Mouse (Mus musculus) inflammation-experienced regulatory T-cells (primary cell): ENCODE results near the gene Cyp39a1. TPM values are rescaled to one million over a fixed set of nuclear protein-coding genes. Genes with fewer than 3 reads are reported as not detected.

Source experiments
- polyA plus RNA-seq, 2 experiments: library from polyadenylated mRNA; unstranded; fragments of 100-300 nt; shearing (Covaris generic); gene quantifications; one replicate each; pipeline ENCODE4 v1.2.1; 2017

Cyp39a1 gene
- 1 to 10 TPM; 1.1 to 1.5 TPM for polyA plus RNA-seq

DNA sequence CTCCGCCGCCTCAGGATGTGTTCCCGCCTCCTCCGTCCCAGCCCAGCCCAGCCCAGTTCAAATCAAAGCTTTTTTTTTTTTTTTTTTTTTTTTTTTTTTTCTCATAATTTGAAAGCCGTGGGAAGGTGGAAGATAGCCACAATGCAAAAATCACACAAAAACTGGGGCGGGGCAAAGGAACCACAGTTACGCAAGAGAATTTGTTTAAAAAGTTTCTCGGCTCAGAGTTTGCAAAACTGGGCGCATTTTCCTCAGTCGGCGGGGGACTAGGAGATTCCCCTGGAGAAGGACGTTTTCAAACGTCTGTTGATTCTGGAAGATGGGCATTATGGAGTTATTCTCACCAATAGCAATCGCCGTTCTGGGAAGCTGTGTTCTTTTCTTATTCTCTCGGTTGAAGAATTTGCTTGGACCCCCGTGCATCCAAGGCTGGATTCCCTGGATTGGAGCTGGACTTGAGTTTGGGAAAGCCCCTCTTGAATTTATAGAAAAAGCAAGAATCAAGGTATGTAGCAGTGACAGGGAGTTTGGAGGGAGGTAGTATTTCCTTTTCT, at the start of gene Cyp39a1:
TSS of gene Cyp39a1 (plus strand) at position 136 of the 554 bp plus-strand sequence.

DNA sequence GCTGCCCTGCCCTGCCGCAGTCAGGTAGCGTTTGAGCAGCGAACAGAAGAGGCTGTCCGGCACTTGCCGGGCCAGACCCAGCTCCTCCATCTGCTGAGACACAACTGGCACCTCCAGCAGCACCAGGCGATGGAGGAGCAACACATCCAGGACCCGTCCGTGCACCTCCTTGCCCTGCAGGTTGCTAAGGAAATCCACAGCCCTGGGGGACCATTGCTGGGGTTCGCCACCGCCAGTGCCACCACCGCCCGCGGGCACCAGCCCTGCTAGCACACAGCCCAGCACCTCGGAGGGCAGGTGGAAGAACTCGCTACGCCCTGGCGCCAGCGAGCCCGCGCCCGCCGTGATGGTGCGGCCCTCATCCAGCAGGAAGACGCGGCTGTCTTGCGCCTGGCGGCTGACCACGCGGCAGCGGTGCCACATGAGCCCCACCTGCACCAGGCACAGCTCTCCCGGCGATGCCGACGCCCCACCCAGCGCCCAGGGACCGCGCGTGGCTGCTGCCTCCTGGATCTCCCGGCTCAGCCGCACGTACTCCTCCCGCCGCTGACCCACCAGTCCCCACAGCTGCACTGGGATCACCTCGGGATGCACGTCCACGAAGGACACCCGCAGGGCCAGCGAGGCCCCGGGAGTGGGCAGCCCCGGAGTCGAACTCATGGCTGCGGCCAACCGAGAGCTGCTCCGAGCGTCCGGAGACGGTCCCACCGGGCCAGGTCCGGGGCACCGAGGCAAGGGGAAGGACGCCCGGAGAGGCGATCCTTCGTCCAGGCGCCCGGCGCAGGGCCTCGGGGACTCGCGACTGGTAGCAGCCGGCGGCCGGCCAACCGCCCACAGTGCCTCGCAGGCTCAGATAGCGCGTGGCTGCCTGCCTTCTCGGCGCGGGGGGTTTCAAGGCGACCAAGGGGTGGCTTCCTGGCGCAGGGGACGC, 37.5 kb upstream of the Cyp39a1 start, which contains the start of gene Tdrd6:
TSS of gene Tdrd6 (minus strand) at position 804 of the 931 bp plus-strand sequence.

DNA sequence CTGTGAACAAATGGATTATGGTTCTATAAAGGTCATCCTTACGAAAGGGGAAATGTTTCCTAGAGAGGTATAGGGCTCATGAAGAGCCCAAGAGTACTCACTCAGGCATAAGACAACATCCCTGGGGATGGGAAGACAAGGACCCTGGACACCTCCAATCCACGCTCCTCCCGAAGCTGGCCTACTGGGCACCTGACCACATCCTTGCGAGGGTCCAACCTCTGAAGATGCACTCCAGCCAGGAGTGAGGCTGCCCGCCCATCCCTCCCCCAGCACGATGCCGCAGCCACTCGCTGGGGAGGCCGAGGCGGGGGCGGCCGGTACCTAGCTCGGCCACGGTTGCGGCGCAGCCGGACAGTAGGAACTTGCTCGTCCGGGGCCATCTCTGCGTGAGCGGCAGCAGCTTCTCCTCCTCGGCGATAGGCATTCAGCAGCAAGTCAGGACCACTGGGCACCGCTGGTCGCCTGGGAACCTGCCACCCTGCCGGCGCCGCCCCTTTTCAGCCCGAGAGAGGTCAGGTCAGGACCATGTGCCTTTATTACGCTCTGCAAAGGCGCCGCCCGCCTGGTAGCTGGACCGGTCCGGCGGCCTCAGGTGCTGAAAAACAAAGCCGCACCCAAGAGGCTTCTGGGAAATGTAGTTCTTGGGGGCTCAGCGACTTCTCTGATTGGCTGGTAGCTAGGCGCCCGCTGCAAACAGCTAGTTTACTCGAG, 492 bp upstream of the Cyp39a1 start, which contains the start of gene Slc25a27:
TSS of gene Slc25a27 (minus strand) at position 639 of the 714 bp plus-strand sequence.

Other genes with a start within 250 kb of the Cyp39a1 start
- gene Mep1a, start 164.6 kb upstream of the Cyp39a1 start, polyA plus RNA-seq, result under 1 TPM in 1 of 2 experiments, not detected in 1; 0.12 TPM
- not detected for gene Ankrd66, start 123.8 kb upstream of the Cyp39a1 start, polyA plus RNA-seq
- gene Pla2g7, start 99.3 kb upstream of the Cyp39a1 start, polyA plus RNA-seq, result 1 to 10 TPM; 3.7 to 4.7 TPM
- gene Tdrd6, start 37.1 kb upstream of the Cyp39a1 start, polyA plus RNA-seq, result not detected
- gene Slc25a27, start 211 bp upstream of the Cyp39a1 start, polyA plus RNA-seq, result 10 to 100 TPM in 1 of 2 experiments, 1 to 10 TPM in 1; 4.7 to 12.6 TPM
- under 1 TPM in 1 of 2 experiments, not detected in 1; 0.21 TPM for gene Rcan2, start 133.9 kb downstream of the Cyp39a1 start, polyA plus RNA-seq